Mouse (Mus musculus) olfactory bulb, adult 2 months (tissue): Measurements from ENCODE around the gene Smim13. TPM values are rescaled to one million over a fixed set of nuclear protein-coding genes. Genes with fewer than 3 reads are reported as not detected.
A peak's percentile ranks its signal among the peaks of the same experiment; 100 is the strongest.
"Not testable (repeated sequence)": the region's sequence is repeated elsewhere in the genome, so short reads cannot be mapped to it uniquely, and the experiment has no call there.

Experiments used
- H3K27ac ChIP-seq: fragments of 200-500 bp; 2 replicates; pipeline ENCODE4 v1.5.1; 2012; ENCODE audit warnings: low read depth, low read length; ENCODE audit not compliant: insufficient read depth
- H3K4me1 ChIP-seq: fragments of 200-500 bp; 2 replicates; pipeline ENCODE4 v1.6.1; 2012; ENCODE audit warnings: low read length; ENCODE audit not compliant: control insufficient read depth, insufficient read depth
- H3K4me3 ChIP-seq: fragments of 200-500 bp; 2 replicates; pipeline ENCODE4 v1.5.1; 2012; ENCODE audit warnings: mild to moderate bottlenecking, low read depth, low read length, moderate library complexity; ENCODE audit not compliant: insufficient read depth
- CTCF ChIP-seq: fragments of 200-500 bp; IDR thresholded peaks from 2 replicates; pipeline ENCODE4 v1.5.1; 2012; ENCODE audit warnings: low read depth, mild to moderate bottlenecking, low read length, moderate library complexity; ENCODE audit not compliant: insufficient read depth
- POLR2A ChIP-seq: fragments of 200-500 bp; IDR thresholded peaks from 2 replicates; pipeline ENCODE4 v1.6.1; 2012; ENCODE audit warnings: mild to moderate bottlenecking, low read depth, low read length, moderate library complexity; ENCODE audit not compliant: insufficient read depth
- WGBS: fragments of 180-500 bp; shearing (Covaris S2); methylation state at CpG from one replicate; pipeline ENCODE4 v1.1.7; 2018; 5-methylcytosine and 5-hydroxymethylcytosine counted together
- polyA plus RNA-seq: library from polyadenylated mRNA; stranded (reverse); fragments of >200 nt; gene quantifications from 2 replicates; pipeline ENCODE4 v1.2.4, GENCODE M21; 2012; ENCODE audit warnings: low replicate concordance; ENCODE audit not compliant: missing spikeins, insufficient read depth, insufficient read length

Smim13 gene
- polyA plus RNA-seq, 1 experiment, result not detected

DNA sequence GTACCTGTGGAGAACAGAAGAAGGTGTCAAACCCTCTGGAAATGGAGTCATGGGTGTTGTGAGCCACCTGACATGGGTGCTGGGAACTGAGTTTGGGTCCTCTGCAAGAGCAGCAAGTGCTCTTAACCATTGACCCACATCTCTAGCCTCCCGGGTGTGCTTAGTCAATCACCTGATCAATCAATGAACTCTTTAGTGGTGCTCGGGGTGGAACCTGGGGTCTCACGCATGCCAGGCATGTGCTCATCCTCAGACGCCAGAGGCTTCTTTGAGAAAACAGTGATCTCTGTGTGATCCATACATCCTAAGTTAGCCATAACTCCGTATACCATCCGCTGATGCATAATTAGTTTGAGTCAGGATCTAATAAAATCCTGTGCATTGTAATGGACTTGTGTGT lies 14.5 kb upstream of the Smim13 start:
- TF ChIP-seq CTCF, result no peak
- TF ChIP-seq POLR2A, result no peak
- no peak overlapping the region for H3K27ac ChIP-seq
- WGBS, result 92% methylated on average over 6 of the region's 6 CpGs
- H3K4me1 ChIP-seq, result peaks cover 11% of the 10 kb centered on the region
- no peak overlapping the region for H3K4me3 ChIP-seq

DNA sequence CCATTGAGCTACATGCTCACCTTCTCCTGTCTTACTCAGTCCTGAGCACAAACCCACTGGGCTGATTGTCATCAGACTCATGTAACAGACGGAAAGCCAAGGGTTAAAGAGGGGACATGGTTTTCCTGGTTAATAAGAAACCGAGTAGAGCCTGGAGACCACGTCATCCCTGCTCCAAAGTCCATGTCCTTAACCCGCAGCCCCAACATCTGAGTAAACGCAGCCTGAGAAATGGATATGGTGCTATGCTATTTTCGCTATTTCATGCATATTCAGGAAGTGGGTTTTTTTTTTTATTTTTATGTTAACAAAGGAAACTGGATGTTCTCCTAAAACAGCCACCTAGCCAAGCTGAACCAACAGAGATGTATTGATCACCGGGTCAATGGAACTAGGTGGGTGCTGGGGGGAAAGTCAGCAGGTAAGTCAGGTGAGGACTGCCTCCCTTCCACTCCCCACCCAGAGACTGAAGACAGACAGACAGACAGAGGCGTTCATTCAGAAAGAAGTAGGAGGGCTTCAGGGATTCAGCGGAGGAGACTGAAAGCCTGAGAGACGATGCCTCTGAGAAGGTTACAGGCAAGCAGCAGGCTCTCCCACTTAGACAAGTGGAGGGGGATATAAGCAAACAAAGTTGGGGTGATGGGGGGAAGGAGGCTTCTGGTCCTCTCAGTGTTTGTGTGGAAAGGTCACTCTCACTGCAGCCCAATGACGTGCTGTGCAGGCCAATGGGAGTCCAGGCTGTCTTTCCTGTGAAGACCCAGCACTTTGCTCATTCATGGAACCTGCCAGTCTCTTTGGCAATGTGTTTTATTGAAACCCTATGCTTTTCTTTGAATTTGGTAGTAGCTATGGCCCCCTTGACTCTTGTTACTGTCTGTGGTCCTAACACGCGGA lies 13.6 kb upstream of the Smim13 start:
- Histone ChIP-seq H3K4me3 (no peak overlapping the region), H3K27ac (no peak overlapping the region), H3K4me1 (peaks cover 11% of the 10 kb centered on the region)
- WGBS, result 82% methylated on average over 13 of the region's 13 CpGs
- TF ChIP-seq POLR2A (no peak), CTCF (no peak)

- Histone ChIP-seq H3K4me3 (no peak overlapping the region), H3K27ac (no peak overlapping the region), H3K4me1 (no peaks in the 10 kb centered on the region)
- no peak for TF ChIP-seq CTCF
- TF ChIP-seq POLR2A, result no peak
- 78% methylated on average over 10 of the region's 10 CpGs for WGBS
These were observed 11.4 kb upstream of the Smim13 start for GRCm38 (mm10) chr13:41238035-41238804.

- TF ChIP-seq CTCF (no peak), POLR2A (no peak)
- Histone ChIP-seq H3K4me3 (no peak overlapping the region), H3K4me1 (no peaks in the 10 kb centered on the region), H3K27ac (no peak overlapping the region)
- 2% methylated on average over 5 of the region's 5 CpGs for WGBS
These were observed 10.9 kb upstream of the Smim13 start for GRCm38 (mm10) chr13:41238805-41239130.

DNA sequence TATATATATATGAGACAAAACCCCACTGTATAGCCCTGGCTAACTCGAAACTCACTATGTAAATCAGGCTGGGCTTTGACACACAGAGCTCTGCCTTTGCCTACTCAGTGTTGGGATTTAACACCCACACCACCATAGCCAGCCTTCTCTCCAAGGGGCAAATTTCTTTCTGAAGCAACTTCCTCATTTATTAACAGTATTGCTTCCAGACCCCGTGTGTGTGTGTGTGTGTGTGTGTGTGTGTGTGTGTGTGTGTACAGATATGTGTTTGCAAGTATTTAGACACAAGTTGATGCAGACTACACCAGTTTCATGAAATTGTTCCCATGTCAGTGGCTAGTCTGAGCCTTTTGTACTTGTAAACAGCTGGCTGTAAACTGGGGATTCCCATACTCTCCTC lies 8.1 kb upstream of the Smim13 start:
- Histone ChIP-seq H3K4me1 (no peaks in the 10 kb centered on the region), H3K27ac (no peak overlapping the region), H3K4me3 (no peak overlapping the region)
- no peak for TF ChIP-seq POLR2A
- no peak for TF ChIP-seq CTCF
- 66% methylated on average over 2 of the region's 2 CpGs for WGBS

DNA sequence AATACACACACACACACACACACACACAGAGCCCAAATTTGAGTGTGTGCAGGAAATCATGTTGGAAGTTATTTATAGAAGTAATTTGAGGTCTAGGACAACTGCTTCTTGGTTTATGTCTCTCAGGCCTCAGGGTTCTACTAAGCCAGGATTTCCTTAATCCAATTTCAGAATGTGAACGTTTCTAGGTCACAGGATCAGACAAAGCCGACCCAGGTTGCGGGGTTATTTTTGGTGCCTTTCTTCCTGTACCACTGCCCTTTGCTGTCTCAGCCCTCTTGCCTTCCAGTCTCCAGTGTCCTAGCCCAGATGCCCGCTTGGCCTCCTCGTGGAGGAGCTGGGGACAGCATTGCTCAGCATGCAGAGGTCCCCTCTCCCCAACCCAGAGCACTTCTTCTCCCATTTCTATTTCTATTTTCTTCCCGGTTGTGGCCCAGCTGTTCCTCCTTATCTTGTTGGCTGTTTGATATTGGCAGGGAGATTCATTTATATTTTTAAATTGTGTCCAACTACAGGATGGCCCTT lies 5.3 kb upstream of the Smim13 start:
- 64% methylated on average over 6 of the region's 6 CpGs for WGBS
- Histone ChIP-seq H3K27ac (no peak overlapping the region), H3K4me1 (no peaks in the 10 kb centered on the region), H3K4me3 (no peak overlapping the region)
- no peak for TF ChIP-seq CTCF
- TF ChIP-seq POLR2A, result no peak

GRCm38 (mm10) chr13:41248751-41249520 lies 708 bp upstream of the Smim13 start:
- H3K27ac ChIP-seq, result peak overlapping the region; percentile 94
- 27% methylated on average over 12 of the region's 12 CpGs for WGBS
- peaks cover 6% of the 10 kb centered on the region for H3K4me1 ChIP-seq
- no peak for TF ChIP-seq POLR2A
- TF ChIP-seq CTCF, result no peak
- H3K4me3 ChIP-seq, result peak overlapping the region; percentile 96

GRCm38 (mm10) chr13:41250318-41250981 lies 806 bp downstream of the Smim13 start:
- peaks cover 6% of the 10 kb centered on the region for H3K4me1 ChIP-seq
- no peak for TF ChIP-seq POLR2A
- no peak for TF ChIP-seq CTCF
- WGBS, result under 1% methylated on average over 27 of the region's 27 CpGs
- peak overlapping the region; percentile 96 for H3K4me3 ChIP-seq
- H3K27ac ChIP-seq, result no peak overlapping the region

DNA sequence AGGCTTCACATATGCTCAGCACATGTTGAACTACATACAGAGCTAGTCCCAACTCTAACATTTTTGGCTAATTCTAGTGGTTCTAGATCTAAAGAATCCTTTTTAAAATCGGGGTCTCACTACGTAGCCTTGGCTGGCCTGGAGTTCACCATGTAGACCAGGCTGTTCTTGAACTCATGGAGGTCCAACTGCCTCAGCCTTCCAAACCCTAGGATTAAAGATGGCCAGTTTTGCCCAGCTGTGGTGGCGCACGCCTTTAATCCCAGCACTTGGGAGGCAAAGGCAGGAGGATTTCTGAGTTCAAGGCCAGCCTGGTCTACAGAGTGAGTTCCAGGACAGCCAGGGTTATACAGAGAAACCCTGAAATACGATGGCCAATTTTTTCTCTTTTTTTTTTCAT lies 1.6 kb downstream of the Smim13 start:
- H3K27ac ChIP-seq, H3K4me3 ChIP-seq, H3K4me1 ChIP-seq: not testable (repeated sequence)
- WGBS, result 95% methylated on average over 5 of the region's 5 CpGs
